Mouse (Mus musculus): ENCODE data around the gene Ptpn12. TPM values are rescaled to one million over a fixed set of nuclear protein-coding genes. Genes with fewer than 3 reads are reported as not detected.

Ptpn12 gene
- 24.5 and 26.1 TPM in 2 replicates for polyA plus RNA-seq (2016; fragmentation: Nextera tagmentation; extraction: Ambion mirVana)

DNA sequence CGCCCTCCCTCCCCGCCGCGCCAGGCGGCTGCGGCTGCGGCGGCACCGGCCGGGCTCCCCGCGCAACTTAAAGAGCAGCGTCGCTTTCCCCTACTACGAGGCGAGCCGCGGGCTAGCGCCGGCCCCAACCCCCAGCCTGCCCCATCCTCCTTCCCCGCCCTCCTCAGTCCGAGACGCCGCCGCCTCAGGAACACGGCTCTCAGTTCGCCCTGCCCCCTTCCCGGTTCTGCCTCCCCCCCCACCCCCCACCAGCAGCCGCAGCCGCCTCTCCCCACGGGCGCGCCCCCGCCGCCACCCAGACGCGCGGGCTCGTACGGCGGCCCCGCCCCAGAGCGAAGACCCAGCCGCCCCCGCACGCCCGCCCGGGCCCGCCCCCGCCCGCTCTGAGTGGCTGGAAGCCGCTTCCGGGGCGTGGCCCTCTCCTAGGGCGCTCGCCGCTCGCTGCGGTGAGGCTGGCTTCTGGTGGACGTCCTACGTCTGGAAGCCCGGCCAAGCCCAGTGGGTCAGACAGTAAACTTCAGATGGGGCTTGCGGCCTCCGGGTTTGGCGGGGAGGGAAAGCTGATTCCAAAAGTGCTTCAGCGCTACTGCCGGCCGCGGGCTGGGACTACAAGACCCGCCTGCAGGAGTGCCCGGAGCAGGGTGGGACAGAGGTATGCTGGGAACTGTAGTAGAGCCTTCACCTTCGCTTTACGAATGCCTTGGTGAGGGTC is at the start of gene Ptpn12:
Gene Ptpn12, minus strand, starts transcription at position 92 of the 712 bp plus-strand sequence.
- Histone ChIP-seq H3K27me3 (no peaks in the 10 kb centered on the region), H3K9me3 (no peaks in the 10 kb centered on the region), H3K27ac (peak within 1 kb of the TSS; percentile 99), H3K4me3 (peak within 1 kb of the TSS; percentile 96), H3K9ac (peak within 1 kb of the TSS; percentile 94), H3K4me2 (replicated peaks) (peak within 1 kb of the TSS; percentile 57), H3K36me3 (no peaks in the 10 kb centered on the region), H3K4me1 (peaks cover 8% of the 10 kb centered on the region; the same call in 1 of the 2 replicates)
- WGBS: under 1% methylated on average over 56 of the region's 73 CpGs
- peak; percentile 96 for ATAC-seq (ENCODE audit: insufficient number of reproducible peaks, insufficient read depth, low FRiP score, low TSS enrichment)

DNA sequence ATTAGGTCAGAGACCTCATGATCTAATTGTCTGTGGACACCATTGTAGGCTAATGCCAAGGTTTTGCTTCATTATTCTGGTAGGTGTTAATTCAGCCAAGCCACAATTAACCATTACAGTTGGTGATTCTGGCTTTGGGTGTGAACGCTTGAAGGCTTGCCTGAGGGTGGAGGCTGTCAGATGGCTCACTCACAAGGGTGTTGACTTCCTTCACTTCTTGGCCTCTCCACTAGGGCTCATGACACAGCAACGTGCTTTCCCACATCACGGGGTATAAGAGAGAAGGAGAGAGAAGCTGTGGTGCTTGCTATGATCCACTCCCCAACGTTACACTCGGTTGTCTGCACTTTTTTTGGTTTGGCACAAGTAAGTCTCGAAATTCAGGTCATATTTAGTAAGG is 35.5 kb upstream of the Ptpn12 start:
- ATAC-seq (ENCODE audit: insufficient number of reproducible peaks, insufficient read depth, low FRiP score, low TSS enrichment): no peak
- Histone ChIP-seq H3K4me3 (no peak overlapping the region), H3K4me1 (no peaks in the 10 kb centered on the region), H3K9me3 (no peaks in the 10 kb centered on the region), H3K4me2 (replicated peaks) (no peak overlapping the region), H3K27ac (no peak overlapping the region), H3K9ac (no peak overlapping the region), H3K27me3 (no peaks in the 10 kb centered on the region), H3K36me3 (no peaks in the 10 kb centered on the region)
- WGBS: 73% methylated on average over 6 of the region's 6 CpGs

DNA sequence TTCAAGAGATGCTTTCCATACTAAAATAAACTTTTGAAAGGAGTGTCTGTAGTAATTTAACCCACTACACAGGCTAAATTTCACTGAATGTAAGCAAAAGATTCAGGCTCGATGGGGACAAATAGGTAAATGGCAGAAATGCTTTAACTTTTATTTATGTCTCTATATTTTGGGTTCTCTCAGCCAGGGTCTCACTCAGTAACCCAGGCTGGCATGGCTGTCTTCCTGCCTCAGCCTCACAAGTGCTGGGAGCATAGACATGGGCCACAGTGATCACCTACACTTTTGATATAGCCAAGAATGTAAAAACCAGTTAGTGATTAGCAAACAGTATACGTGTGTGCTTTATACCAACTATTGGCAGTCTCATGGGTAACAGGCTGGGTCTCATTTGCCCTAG is 1.5 kb upstream of the Ptpn12 start:
- H3K4me1 ChIP-seq: peaks cover 8% of the 10 kb centered on the region; the same call in 1 of the 2 replicates
- H3K4me3 ChIP-seq: no peak overlapping the region
- 74% methylated on average over 2 of the region's 2 CpGs for WGBS
- H3K9me3 ChIP-seq: no peaks in the 10 kb centered on the region
- no peaks in the 10 kb centered on the region for H3K27me3 ChIP-seq
- no peak overlapping the region for H3K27ac ChIP-seq
- no peak for ATAC-seq (ENCODE audit: insufficient number of reproducible peaks, insufficient read depth, low FRiP score, low TSS enrichment)
- H3K4me2 ChIP-seq (replicated peaks): no peak overlapping the region
- no peak overlapping the region for H3K9ac ChIP-seq
- no peaks in the 10 kb centered on the region for H3K36me3 ChIP-seq

DNA sequence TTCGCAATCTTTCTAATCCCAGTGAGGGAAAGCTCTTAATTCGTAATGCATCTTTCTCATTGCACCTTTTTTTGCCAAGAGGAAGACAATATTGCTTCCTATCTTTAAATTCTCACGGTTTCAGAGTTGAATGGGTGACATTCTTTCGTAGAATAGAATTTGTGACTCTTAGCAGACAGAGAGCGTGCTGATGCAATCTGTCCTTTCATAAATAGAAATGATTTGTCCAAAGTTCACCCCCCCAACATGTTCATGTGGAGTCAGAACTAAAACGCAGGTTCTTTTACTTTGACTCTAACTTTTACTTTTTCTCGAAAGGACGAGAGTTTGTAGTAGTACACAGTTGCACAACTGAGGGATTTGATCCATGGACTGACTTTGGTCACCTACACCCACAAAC is 884 bp upstream of the Ptpn12 start:
- H3K9ac ChIP-seq: peak overlapping the region; percentile 47
- peak overlapping the region; percentile 50 for H3K4me2 ChIP-seq (replicated peaks)
- peak overlapping the region; percentile 96 for H3K4me3 ChIP-seq
- no peaks in the 10 kb centered on the region for H3K27me3 ChIP-seq
- ATAC-seq (ENCODE audit: insufficient number of reproducible peaks, insufficient read depth, low FRiP score, low TSS enrichment): no peak
- H3K9me3 ChIP-seq: no peaks in the 10 kb centered on the region
- H3K4me1 ChIP-seq: peaks cover 8% of the 10 kb centered on the region; the same call in 1 of the 2 replicates
- no peaks in the 10 kb centered on the region for H3K36me3 ChIP-seq
- H3K27ac ChIP-seq: peak overlapping the region; percentile 99
- 10% methylated on average over 8 of the region's 8 CpGs for WGBS

DNA sequence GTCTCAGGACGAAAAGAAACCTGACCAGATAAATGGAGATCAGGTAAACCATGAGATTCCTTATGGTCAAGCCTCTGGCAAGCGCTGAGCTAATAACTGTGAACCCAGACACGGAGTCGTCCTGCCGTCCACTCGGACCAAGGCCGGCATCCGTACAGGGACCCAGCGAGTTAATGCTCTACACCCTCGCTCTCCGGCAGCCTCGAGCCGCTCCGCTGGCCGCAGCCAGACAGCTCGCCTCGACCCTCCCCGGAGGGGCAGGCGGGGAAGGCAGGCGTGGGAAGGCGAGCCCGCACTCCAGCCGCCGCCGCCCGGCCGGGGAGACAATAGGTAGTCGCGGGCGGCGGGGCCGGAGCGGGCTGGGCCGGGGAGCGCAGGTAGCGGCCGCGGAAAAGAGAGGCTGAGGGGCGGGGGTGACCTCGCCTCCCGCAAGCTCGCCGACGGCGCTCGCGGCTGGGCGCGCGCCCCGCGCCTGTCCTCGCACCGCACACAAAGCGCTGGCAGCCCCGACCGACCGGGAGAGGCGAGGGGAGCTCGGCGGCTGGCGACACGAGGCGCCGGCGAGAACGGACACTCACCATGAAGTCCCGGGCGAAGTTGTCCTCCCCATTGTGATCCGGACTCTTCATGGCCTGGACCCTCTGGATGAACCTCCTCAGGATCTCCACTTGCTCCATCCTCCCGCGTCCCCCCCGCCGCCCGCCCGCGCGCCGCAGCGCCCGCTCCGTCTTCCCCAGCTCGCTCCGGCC is 466 bp downstream of the Ptpn12 start:
- no peaks in the 10 kb centered on the region for H3K9me3 ChIP-seq
- H3K4me1 ChIP-seq: peaks cover 8% of the 10 kb centered on the region; the same call in 1 of the 2 replicates
- H3K27me3 ChIP-seq: no peaks in the 10 kb centered on the region
- under 1% methylated on average over 59 of the region's 84 CpGs for WGBS
- peak overlapping the region; percentile 96 for H3K4me3 ChIP-seq
- H3K27ac ChIP-seq: peak overlapping the region; percentile 99
- no peaks in the 10 kb centered on the region for H3K36me3 ChIP-seq
- peak overlapping the region; percentile 57 for H3K4me2 ChIP-seq (replicated peaks)
- peak overlapping the region; percentile 94 for H3K9ac ChIP-seq
- ATAC-seq (ENCODE audit: insufficient number of reproducible peaks, insufficient read depth, low FRiP score, low TSS enrichment): peak; percentile 67

DNA sequence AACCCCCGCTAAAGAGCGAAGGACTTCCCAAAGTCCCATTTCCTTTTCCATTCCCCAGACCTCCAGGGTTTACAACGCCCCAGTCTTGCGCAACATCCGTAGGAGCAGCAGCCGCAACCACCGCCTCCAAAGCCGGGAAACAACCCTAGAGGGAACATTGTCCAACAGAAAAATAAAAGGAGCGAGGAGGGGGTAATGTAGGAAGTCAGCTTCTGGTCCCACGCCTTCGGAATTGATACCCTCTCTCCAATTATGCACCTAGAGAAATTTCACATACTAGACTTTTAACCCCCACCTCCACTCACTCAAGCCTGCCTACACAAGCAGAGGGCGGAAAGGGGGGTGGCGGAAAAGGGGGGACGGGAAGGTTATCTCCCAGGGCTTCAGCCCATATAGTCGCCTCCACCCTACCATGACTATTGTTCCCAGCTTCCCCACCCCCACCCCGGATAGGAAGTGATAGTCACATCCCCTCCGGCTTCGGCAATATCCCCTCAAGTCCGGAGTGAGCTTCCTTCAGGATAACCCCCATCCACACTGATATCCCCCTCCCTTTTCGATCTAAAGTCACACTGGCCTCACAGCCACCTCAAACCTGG is 1.1 kb downstream of the Ptpn12 start:
- WGBS: under 1% methylated on average over 20 of the region's 20 CpGs
- Histone ChIP-seq H3K27ac (peak overlapping the region; percentile 99), H3K4me1 (peaks cover 8% of the 10 kb centered on the region; the same call in 1 of the 2 replicates), H3K9me3 (no peaks in the 10 kb centered on the region), H3K9ac (peak overlapping the region; percentile 94), H3K36me3 (no peaks in the 10 kb centered on the region), H3K4me3 (peak overlapping the region; percentile 96), H3K4me2 (replicated peaks) (peak overlapping the region; percentile 57), H3K27me3 (no peaks in the 10 kb centered on the region)
- no peak for ATAC-seq (ENCODE audit: insufficient number of reproducible peaks, insufficient read depth, low FRiP score, low TSS enrichment)

DNA sequence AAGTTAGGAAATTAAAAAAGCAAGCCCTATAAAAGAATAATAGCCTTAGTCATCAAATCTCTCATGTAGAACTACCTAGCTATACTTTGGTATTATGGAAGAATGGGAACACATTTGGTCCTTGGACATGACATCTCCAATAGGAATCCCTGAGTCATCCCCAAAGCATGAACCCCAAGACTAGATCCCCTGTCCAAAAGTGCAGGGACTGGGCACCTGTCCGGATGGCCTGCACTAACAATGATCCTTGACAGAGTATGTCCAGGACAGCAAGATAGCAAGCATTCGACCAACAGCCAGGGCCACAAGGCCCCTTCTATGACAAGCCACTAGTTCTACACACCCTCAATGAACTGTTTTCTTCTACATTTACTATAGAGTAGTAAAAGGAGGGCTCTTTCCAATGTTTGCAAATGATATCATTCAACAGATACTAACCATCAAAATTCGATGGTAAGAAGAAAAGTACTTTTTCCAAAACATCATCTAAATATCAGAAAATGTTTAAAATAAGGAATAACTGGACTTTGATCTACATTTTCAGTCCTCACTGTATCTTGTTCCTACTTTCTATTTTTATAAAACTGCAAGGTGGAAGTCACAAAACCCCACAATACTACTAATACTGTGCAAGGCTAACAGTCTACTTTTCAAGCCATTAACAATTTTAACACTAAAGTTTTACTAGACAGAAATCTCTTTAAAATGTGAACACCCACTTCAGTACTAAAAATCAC is 2.0 kb downstream of the Ptpn12 start:
- peak overlapping the region; percentile 96 for H3K4me3 ChIP-seq
- peak overlapping the region; percentile 44; the same call in 1 of the 2 replicates for H3K9ac ChIP-seq
- peak overlapping the region; percentile 57 for H3K4me2 ChIP-seq (replicated peaks)
- H3K27me3 ChIP-seq: no peaks in the 10 kb centered on the region
- peaks cover 8% of the 10 kb centered on the region; the same call in 1 of the 2 replicates for H3K4me1 ChIP-seq
- no peaks in the 10 kb centered on the region for H3K9me3 ChIP-seq
- ATAC-seq (ENCODE audit: insufficient number of reproducible peaks, insufficient read depth, low FRiP score, low TSS enrichment): no peak
- H3K36me3 ChIP-seq: no peaks in the 10 kb centered on the region
- H3K27ac ChIP-seq: no peak overlapping the region
- WGBS: 63% methylated on average over 3 of the region's 3 CpGs

DNA sequence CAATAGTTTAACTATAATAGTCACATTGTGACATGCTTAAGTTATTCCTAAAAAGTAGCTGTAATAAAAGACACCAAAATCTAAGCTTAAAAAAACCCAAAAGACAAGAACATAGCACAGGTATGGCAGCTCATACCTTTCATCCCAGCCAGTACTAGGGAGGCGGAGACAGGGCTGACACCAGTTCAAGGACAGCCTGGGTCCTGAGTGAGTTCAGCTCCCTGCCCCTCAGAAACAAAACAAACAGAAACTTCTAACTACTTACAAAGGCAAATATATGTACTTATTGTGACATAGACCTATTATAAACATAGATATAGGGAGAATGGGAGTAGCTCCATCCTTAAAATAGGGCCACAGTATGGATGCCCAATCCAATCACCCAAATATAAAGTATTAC is 3.2 kb downstream of the Ptpn12 start:
- Histone ChIP-seq H3K4me1 (peaks cover 8% of the 10 kb centered on the region; the same call in 1 of the 2 replicates), H3K4me2 (replicated peaks) (no peak overlapping the region), H3K4me3 (no peak overlapping the region), H3K27ac (no peak overlapping the region), H3K36me3 (no peaks in the 10 kb centered on the region), H3K9me3 (no peaks in the 10 kb centered on the region), H3K9ac (no peak overlapping the region), H3K27me3 (no peaks in the 10 kb centered on the region)
- ATAC-seq (ENCODE audit: insufficient number of reproducible peaks, insufficient read depth, low FRiP score, low TSS enrichment): no peak
- 100% methylated on average over 1 of the region's 1 CpGs for WGBS

DNA sequence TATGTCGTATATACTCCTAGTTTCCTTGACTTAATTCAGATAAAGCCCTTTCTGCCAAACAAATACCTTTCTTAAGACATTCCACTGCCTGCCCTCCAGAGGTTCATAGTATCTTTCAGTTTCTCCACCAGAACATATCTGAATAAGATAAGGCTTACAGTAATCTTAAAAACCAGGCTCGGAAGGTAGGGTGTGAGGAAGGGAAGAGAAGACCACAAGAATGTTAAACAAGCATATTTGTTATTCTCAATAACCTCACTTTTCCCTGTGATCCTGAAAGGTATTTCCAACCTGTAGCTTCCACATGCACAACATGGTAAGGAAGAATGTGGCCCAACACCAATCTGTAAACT is 5.0 kb downstream of the Ptpn12 start:
- H3K4me1 ChIP-seq: peaks cover 5% of the 10 kb centered on the region; the same call in 1 of the 2 replicates
- no peak overlapping the region for H3K27ac ChIP-seq
- no peaks in the 10 kb centered on the region for H3K9me3 ChIP-seq
- no peaks in the 10 kb centered on the region for H3K36me3 ChIP-seq
- H3K9ac ChIP-seq: no peak overlapping the region
- no peak for ATAC-seq (ENCODE audit: insufficient number of reproducible peaks, insufficient read depth, low FRiP score, low TSS enrichment)
- no peak overlapping the region for H3K4me2 ChIP-seq (replicated peaks)
- no peak overlapping the region for H3K4me3 ChIP-seq
- WGBS: 73% methylated on average over 2 of the region's 2 CpGs
- no peaks in the 10 kb centered on the region for H3K27me3 ChIP-seq

DNA sequence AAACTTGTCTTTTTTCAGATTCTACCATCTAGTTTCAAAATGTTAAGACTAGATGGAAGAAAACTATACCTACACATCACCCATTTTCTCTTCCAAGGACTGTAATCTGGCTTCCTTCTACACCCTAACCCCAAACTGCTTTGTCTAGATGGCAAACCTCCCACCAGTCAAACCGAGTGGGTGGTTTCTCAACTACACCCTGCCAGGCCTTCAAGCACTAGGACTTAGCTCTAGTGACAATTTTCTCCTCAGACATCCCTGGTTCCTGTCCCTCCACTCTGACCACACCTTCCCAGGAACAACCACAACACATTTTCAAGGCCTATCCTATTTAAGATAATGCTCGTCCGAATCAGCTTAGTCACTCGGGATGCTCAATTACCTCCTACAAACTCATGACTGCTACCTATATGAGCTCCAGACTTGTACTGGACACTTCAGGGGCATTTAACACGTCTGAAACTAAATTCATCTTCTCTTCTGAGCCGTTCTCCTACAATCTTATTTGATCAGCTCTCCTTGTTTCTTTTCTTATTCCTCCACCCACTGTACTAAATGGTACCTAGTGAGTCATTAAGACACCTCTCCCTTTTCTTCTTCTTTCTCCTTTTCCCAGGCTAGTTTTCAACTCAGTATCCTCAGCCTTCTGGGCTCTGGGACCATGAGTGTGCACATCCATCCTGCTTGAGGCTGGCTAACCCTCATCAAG is 5.5 kb downstream of the Ptpn12 start:
- Histone ChIP-seq H3K4me1 (peaks cover 5% of the 10 kb centered on the region; the same call in 1 of the 2 replicates), H3K27me3 (no peaks in the 10 kb centered on the region), H3K36me3 (no peaks in the 10 kb centered on the region), H3K4me2 (replicated peaks) (no peak overlapping the region), H3K27ac (no peak overlapping the region), H3K9me3 (no peaks in the 10 kb centered on the region), H3K9ac (no peak overlapping the region), H3K4me3 (no peak overlapping the region)
- no peak for ATAC-seq (ENCODE audit: insufficient number of reproducible peaks, insufficient read depth, low FRiP score, low TSS enrichment)
- WGBS: 83% methylated on average over 6 of the region's 6 CpGs

DNA sequence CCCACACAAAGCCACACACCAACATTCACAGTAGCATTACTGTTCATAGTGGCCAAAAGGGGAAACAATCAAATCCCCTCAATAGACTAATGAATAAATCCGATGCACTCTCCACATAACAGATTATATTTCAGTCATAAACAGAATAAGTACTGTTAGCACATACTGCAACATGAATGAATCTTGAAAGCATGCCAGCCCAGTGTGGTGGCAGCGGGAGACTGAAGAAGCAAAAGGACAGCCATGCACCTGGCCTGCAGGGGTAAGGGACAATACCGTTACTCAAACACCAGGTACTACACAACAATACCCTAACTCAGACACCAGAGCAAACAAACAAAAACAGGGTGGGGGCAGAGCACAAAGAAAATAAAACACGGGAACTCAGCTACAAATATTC is 6.7 kb downstream of the Ptpn12 start:
- H3K36me3 ChIP-seq: no peaks in the 10 kb centered on the region
- peaks cover 5% of the 10 kb centered on the region; the same call in 1 of the 2 replicates for H3K4me1 ChIP-seq
- no peaks in the 10 kb centered on the region for H3K9me3 ChIP-seq
- no peak overlapping the region for H3K4me2 ChIP-seq (replicated peaks)
- no peaks in the 10 kb centered on the region for H3K27me3 ChIP-seq
- ATAC-seq (ENCODE audit: insufficient number of reproducible peaks, insufficient read depth, low FRiP score, low TSS enrichment): no peak
- 91% methylated on average over 4 of the region's 4 CpGs for WGBS
- no peak overlapping the region for H3K4me3 ChIP-seq
- no peak overlapping the region for H3K9ac ChIP-seq
- H3K27ac ChIP-seq: no peak overlapping the region

All from embryonic facial prominence, embryonic 12.5 days (tissue).